Mouse (Mus musculus) ZHBTc4 (cell line): Measurements from ENCODE around the gene Ms4a14.
"Not testable (repeated sequence)": the region's sequence is repeated elsewhere in the genome, so short reads cannot be mapped to it uniquely, and the experiment has no call there.

Experiments used
- DNase-seq: peaks from one replicate; pipeline ENCODE4 v3.0.0-alpha.2; 2011; ENCODE audit warnings: low read depth, low spot score

The Ms4a14 gene

GRCm38 (mm10) chr19:11263549-11263948, 50.7 kb downstream of the Ms4a14 start:
- no peak for DNase-seq

- not testable (repeated sequence) for DNase-seq
Observed at GRCm38 (mm10) chr19:11262932-11263331, 51.3 kb downstream of the Ms4a14 start.

DNA sequence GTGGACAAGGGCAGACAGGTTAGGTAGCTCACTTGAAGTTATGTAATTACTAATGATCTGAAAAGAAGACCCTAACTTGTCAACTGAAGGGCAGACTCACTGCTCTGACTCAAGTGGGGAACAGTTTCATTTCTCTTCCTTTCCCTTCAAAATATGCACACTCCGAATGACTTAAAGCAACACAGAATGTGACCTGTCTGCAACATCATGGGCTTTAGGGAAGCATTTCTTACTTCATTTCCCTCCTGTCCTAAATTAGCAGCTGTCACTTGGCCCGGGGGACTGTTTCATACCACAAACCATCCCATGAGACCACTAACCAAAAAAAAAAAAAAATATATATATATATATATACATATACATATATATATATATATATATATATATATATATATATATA, 52.7 kb downstream of the Ms4a14 start:
- DNase-seq: no peak
